Mouse (Mus musculus) midbrain, postnatal 0 days (tissue): ENCODE data around the gene Th. TPM values are rescaled to one million over a fixed set of nuclear protein-coding genes. Genes with fewer than 3 reads are reported as not detected.

Experiments
- ATAC-seq: fragments of 200-750 bp; cut with Nextera tagmentation; 2 replicates; pipeline ENCODE4 v1.8.0; 2017; ENCODE audit warnings: moderate number of reproducible peaks, mild to moderate bottlenecking, moderate TSS enrichment, moderate library complexity; ENCODE audit not compliant: low FRiP score
- DNase-seq: peaks from one replicate; pipeline ENCODE4 v3.0.0-alpha.2; 2015; ENCODE audit warnings: low spot score
- H3K27ac ChIP-seq: fragments of 300-500 bp; sonication (generic); 2 replicates; pipeline ENCODE4 v1.5.1; 2014; ENCODE audit warnings: low read depth, mild to moderate bottlenecking, low read length, mixed read lengths
- H3K27me3 ChIP-seq: fragments of 300-500 bp; sonication (generic); 2 replicates; pipeline ENCODE4 v1.6.1; 2014; ENCODE audit warnings: low read length, control low read depth, mixed read lengths; ENCODE audit not compliant: insufficient read depth
- H3K36me3 ChIP-seq: fragments of 300-500 bp; sonication (generic); 2 replicates; pipeline ENCODE4 v1.6.1; 2014; ENCODE audit warnings: low read length, control low read depth, mixed read lengths; ENCODE audit not compliant: insufficient read depth
- H3K4me1 ChIP-seq: fragments of 300-500 bp; sonication (generic); 2 replicates; pipeline ENCODE4 v1.6.1; 2014; ENCODE audit warnings: mild to moderate bottlenecking, control low read depth, antibody characterized with exemption, low read length, mixed read lengths; ENCODE audit not compliant: insufficient read depth
- H3K4me2 ChIP-seq: fragments of 300-500 bp; sonication (generic); 2 replicates; pipeline ENCODE4 v1.6.1; 2014; ENCODE audit warnings: low read depth, mild to moderate bottlenecking, low read length, mixed read lengths; ENCODE audit not compliant: poor library complexity, severe bottlenecking
- H3K4me3 ChIP-seq: fragments of 300-500 bp; sonication (generic); 2 replicates; pipeline ENCODE4 v1.5.1; 2014; ENCODE audit warnings: low read depth, mild to moderate bottlenecking, low read length, moderate library complexity
- H3K9ac ChIP-seq: fragments of 300-500 bp; sonication (generic); replicated peaks from 2 replicates; pipeline ENCODE4 v1.6.1; 2014; ENCODE audit warnings: mild to moderate bottlenecking, low read length, moderate library complexity, mixed read lengths; ENCODE audit not compliant: poor library complexity, severe bottlenecking
- H3K9me3 ChIP-seq: fragments of 300-500 bp; sonication (generic); 2 replicates; pipeline ENCODE4 v1.6.1; 2016; ENCODE audit warnings: low read length, control low read depth
- CTCF ChIP-seq: IDR thresholded peaks from 2 replicates; pipeline ENCODE4 v1.5.1; 2016; ENCODE audit warnings: antibody characterized with exemption, mild to moderate bottlenecking
- WGBS: fragments of 180-500 bp; shearing (Covaris S2); extraction: QIAGEN DNeasy Blood & Tissue Kit; methylation state at CpG from one replicate; pipeline ENCODE4 v1.1.7; 2014; 5-methylcytosine and 5-hydroxymethylcytosine counted together
- polyA plus RNA-seq: library from polyadenylated mRNA; unstranded; fragments of >200 nt; fragmentation: Nextera tagmentation; extraction: Ambion mirVana; gene quantifications from 2 replicates; pipeline ENCODE4 v1.2.1, GENCODE M21; 2015
- total RNA-seq: library from RNA; depleted of rRNA; stranded (reverse); fragments of >200 nt; gene quantifications from 2 replicates; pipeline ENCODE4 v1.2.3, GENCODE M21; 2014

Th gene
- total and polyA plus RNA-seq, 2 experiments from 2014 or later, result 26.2 to 27.1 TPM

DNA sequence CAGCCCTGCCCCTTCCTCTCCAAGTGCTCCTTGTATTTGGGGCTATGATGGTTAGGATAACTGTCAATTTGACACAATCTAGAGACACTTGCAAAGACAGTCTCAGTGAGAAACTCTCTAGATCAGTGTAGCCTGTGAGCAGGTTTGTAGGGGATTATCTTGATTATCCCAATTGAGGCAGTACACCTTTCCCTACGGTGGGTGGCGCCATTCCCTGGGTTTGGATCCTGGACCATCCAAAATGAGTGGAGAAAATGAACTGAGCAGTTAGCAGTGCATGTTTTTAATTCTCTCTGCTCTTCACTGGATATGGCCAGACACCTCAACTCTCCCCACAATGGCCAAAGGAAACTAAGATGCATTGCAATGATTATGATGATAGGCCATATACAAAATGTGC lies 21.3 kb downstream of the Th start:
- Histone ChIP-seq H3K4me2 (no peak overlapping the region), H3K4me1 (no peaks in the 10 kb centered on the region; the same call in 1 of the 2 replicates), H3K9ac (no peak overlapping the region), H3K4me3 (no peak overlapping the region), H3K27me3 (no peaks in the 10 kb centered on the region), H3K9me3 (no peaks in the 10 kb centered on the region), H3K36me3 (no peaks in the 10 kb centered on the region), H3K27ac (no peak overlapping the region)
- TF ChIP-seq CTCF, result peak; percentile 29; the same call in 1 of the 2 replicates
- no peak for DNase-seq
- ATAC-seq, result no peak
- WGBS, result 34% methylated on average over 2 of the region's 2 CpGs

DNA sequence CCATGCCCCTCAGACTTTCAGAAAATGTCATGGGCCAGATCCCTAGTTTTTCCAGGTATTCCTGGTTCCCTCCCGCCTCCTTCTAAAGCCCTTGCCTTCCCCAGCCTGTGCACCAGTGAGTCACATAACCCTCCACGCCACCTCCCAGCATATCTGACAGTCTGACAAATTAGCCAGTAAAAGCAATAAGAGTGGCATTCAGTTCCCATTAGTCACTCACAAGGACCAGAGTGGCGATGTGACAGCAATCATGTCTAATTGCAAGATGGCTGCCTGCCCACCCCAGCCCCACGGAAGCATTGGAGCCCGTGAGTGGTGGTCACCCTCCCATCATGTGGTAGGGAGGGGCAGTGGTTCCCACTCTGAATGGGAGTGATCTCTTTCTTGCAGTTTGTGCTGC lies 25.3 kb downstream of the Th start:
- Histone ChIP-seq H3K4me1 (no peaks in the 10 kb centered on the region; the same call in 1 of the 2 replicates), H3K27ac (no peak overlapping the region), H3K36me3 (no peaks in the 10 kb centered on the region), H3K9me3 (no peaks in the 10 kb centered on the region), H3K4me2 (no peak overlapping the region), H3K4me3 (no peak overlapping the region), H3K9ac (no peak overlapping the region), H3K27me3 (no peaks in the 10 kb centered on the region)
- no peak for ATAC-seq
- 66% methylated on average over 5 of the region's 5 CpGs for WGBS
- TF ChIP-seq CTCF, result no peak
- DNase-seq, result no peak

DNA sequence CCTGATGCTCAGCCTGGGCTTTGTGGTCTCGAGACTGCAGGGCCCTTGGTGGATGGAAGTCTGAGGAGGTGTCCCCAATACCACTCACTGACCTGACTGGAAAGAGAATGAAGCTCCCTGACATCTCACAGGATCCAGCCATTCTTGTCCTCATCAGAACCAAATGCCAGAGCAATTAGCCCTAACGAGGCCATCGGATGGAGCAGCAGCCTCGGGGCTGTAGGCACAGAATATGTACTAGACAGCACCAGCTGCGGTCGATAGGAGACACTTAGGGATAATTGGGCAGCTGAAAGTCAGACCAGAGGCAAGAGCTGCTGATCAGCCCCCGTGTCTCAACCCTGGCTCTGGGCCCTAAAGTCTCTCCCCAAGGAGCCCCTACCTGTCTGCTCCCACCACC lies 26.6 kb downstream of the Th start:
- no peaks in the 10 kb centered on the region; the same call in 1 of the 2 replicates for H3K4me1 ChIP-seq
- no peak overlapping the region for H3K27ac ChIP-seq
- H3K4me2 ChIP-seq, result no peak overlapping the region
- H3K27me3 ChIP-seq, result no peaks in the 10 kb centered on the region
- H3K4me3 ChIP-seq, result no peak overlapping the region
- TF ChIP-seq CTCF, result no peak
- H3K9me3 ChIP-seq, result no peaks in the 10 kb centered on the region
- H3K9ac ChIP-seq, result no peak overlapping the region
- DNase-seq (no peak), ATAC-seq (no peak)
- no peaks in the 10 kb centered on the region for H3K36me3 ChIP-seq
- 47% methylated on average over 7 of the region's 7 CpGs for WGBS

DNA sequence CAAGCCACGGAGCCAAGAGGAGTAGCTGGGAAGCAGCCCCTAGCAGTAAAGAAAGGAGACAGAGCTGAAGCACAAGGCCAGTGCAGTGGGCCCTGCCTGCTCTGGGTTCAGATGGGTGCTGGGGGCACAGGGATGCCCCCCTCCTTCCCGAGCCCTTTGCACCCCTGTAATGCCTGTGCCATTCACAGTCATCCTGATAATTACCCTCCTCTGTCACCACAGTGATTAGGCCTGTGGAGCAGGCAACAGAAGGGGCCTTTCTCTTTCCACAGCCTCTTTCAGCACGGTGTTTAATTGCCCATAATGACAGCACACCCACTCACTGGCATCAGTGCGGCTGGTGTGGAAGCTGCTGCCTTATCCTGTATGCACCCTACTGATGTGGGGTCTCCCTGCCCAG lies 28.0 kb downstream of the Th start:
- DNase-seq (peak; percentile 66), ATAC-seq (no peak)
- WGBS, result 31% methylated on average over 4 of the region's 4 CpGs
- no peak overlapping the region for H3K4me3 ChIP-seq
- TF ChIP-seq CTCF, result no peak
- no peaks in the 10 kb centered on the region for H3K36me3 ChIP-seq
- no peak overlapping the region for H3K27ac ChIP-seq
- H3K9ac ChIP-seq, result no peak overlapping the region
- no peaks in the 10 kb centered on the region for H3K9me3 ChIP-seq
- no peaks in the 10 kb centered on the region; the same call in 1 of the 2 replicates for H3K4me1 ChIP-seq
- H3K27me3 ChIP-seq, result no peaks in the 10 kb centered on the region
- H3K4me2 ChIP-seq, result no peak overlapping the region

DNA sequence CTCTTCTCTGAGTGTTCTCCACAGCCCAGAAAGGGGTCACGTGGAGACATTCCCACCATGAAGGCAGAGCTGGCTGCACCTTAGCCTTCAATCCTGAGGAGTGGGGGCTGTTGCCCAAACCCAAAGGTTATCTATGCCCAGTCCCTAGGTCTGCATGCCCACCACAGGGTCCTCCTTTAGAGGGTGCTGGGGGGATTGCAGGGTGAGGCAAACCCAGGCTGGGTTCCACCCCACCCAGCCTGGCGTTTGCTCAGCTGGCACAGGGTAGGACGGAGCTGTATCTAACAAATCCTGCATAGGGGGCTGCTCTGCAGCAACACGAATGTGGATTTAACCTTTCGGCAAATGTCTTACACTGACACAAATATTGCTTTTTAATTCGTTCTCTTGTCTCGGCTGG lies 29.2 kb downstream of the Th start:
- no peak for DNase-seq
- no peak for ATAC-seq
- WGBS, result 52% methylated on average over 7 of the region's 7 CpGs
- Histone ChIP-seq H3K9ac (no peak overlapping the region), H3K4me2 (no peak overlapping the region), H3K36me3 (no peaks in the 10 kb centered on the region), H3K9me3 (no peaks in the 10 kb centered on the region), H3K4me3 (no peak overlapping the region), H3K27ac (no peak overlapping the region), H3K4me1 (no peaks in the 10 kb centered on the region; the same call in 1 of the 2 replicates), H3K27me3 (no peaks in the 10 kb centered on the region)
- no peak for TF ChIP-seq CTCF

DNA sequence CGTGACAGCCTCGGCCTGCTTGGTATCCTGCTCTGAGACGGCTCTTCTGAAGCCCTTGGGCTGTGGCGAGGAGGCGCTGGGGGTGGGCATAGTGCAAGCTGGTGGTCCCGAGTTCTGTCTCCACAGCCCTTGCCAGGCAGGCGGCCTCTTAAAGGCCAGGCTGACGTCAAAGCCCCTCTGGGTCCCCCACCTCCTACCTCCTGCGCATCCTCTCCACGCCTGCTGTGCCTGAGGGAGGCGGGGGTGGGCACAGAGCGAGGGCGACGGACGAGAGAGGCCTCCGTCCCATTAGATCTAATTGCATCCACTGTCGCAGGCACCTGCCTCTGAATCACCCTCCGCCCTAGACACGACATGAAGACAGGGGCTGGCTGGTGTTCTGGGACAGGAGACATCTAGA lies 31.1 kb downstream of the Th start:
- H3K9me3 ChIP-seq, result no peaks in the 10 kb centered on the region
- WGBS, result 55% methylated on average over 19 of the region's 19 CpGs
- H3K4me3 ChIP-seq, result no peak overlapping the region
- DNase-seq, result no peak
- ATAC-seq, result no peak
- no peaks in the 10 kb centered on the region; the same call in 1 of the 2 replicates for H3K4me1 ChIP-seq
- no peak for TF ChIP-seq CTCF
- no peak overlapping the region for H3K27ac ChIP-seq
- no peak overlapping the region for H3K4me2 ChIP-seq
- H3K36me3 ChIP-seq, result no peaks in the 10 kb centered on the region
- no peaks in the 10 kb centered on the region for H3K27me3 ChIP-seq
- no peak overlapping the region for H3K9ac ChIP-seq
